Mouse (Mus musculus) cerebellum, adult 2 months (tissue): Measurements from ENCODE around the gene Foxp1.

Experiments
- CTCF ChIP-seq: fragments of 200-500 bp; IDR thresholded peaks from 2 replicates; pipeline ENCODE4 v1.5.1; 2011; ENCODE audit warnings: low read depth, mild to moderate bottlenecking, control low read depth, low read length, moderate library complexity, borderline replicate concordance; ENCODE audit not compliant: insufficient read depth
- POLR2A ChIP-seq: fragments of 200-500 bp; IDR thresholded peaks from 2 replicates; pipeline ENCODE4 v1.6.1; 2011; ENCODE audit warnings: low read length, control low read depth, borderline replicate concordance; ENCODE audit not compliant: insufficient read depth

GRCm38 (mm10) chr6:99377716-99378115 is 144.8 kb downstream of the Foxp1 start:
- no peak for TF ChIP-seq POLR2A
- TF ChIP-seq CTCF, result no peak
